Mouse (Mus musculus): ENCODE data around the gene Shisa5. TPM values are rescaled to one million over a fixed set of nuclear protein-coding genes. Genes with fewer than 3 reads are reported as not detected.

Gene Shisa5
- total and polyA plus RNA-seq, 3 experiments = 17.1 to 207 (median 50.0) TPM

DNA sequence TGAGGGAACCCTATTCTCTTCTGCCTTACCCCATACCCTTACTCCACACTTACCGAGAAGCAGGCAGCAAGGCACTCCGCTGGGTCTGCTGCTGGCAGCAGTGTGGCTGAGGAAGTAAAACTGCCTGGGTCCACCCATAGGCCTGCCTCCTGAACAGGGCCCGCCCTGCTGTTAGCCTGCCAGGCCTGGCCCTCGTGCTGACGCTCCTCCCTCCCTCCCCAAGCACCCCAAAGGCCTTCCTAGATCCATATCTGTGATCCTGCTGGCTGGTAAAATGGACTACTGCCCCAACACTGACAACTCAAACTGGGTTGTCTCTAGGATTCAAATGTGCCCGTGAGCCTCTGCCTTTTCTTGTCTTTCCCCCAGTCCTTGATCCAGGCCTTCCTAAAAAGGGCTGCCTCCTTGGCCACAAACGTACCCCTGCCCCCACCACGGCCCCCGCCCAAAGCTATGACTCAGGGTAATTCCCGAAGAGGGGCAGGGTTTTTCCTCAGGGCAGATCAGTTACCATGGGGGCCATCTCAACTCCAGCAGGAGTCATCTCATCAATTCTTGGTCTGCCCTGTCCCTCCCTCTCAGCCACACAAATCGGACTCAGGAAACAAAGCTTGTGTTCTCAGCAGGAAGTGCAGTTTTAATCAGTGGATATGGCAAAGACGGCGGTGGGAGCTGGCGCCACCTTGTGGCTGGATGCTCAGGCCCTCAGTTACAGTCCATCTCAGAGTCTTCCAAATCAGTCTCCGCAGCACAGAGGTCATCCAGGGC is 21.0 kb downstream of the Shisa5 start, which contains the start of gene Trex1:
Gene Trex1, minus strand, starts transcription at position 599 of the 768 bp plus-strand sequence.
- H3K9me3 ChIP-seq (replicated peaks) = no peaks in the 10 kb centered on the region
- peaks cover 61% of the 10 kb centered on the region for H3K4me1 ChIP-seq (ENCODE audit: insufficient read depth, low read depth, low read length)
- TF ChIP-seq CTCF (IDR thresholded peaks at IDR 0.05; ENCODE audit: low read depth, low read length) (peak; percentile 91), GATA1 (IDR thresholded peaks at IDR 0.05; ENCODE audit: borderline replicate concordance, low read length) (no peak)
- ATAC-seq (ENCODE audit: extremely low read depth, insufficient number of reproducible peaks, low FRiP score, poor library complexity, severe bottlenecking) (peak; percentile 85), DNase-seq (ENCODE audit: low spot score) (peak; percentile 84)
- peaks cover 86% of the 10 kb centered on the region for H3K36me3 ChIP-seq (replicated peaks)
- H3K4me3 ChIP-seq (ENCODE audit: low read depth, low read length) = peak within 1 kb of the TSS; percentile 69
- H3K27me3 ChIP-seq (ENCODE audit: insufficient read depth, low read length) = no peaks in the 10 kb centered on the region

DNA sequence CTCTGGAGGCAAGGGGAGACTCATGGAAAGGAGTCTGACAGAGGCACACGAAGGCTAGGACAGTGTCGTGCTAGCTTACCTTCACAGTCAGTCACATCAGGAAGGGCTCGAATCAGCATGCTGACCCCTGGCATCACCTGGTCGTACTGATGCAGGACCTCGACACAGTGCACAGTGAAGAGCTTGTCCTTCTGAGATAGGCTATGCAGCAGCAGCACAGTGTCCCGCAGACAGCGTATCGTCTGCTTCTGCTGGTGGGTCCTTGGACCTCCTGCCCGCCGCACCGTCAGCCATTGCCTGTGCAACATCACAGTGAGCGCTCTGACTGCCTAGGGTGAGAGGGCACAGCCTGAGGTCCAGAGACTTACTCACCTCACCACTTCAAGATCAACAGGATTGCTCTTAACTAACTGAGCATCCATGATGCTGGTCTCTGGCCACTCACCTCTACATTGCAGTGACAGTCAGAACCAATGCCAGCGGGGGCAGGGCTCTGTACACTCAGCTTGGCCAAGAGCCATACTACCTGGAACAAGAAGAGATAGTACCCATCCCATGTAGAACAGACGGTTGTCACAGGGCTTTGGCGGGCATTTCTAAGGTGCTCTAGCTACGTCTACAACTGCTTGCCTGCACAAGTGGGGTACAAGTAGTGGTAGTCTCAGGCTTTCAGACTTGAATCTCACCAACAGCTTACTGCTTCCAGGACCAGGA is 22.0 kb downstream of the Shisa5 start:
- Histone ChIP-seq H3K27me3 (ENCODE audit: insufficient read depth, low read length) (no peaks in the 10 kb centered on the region), H3K4me1 (ENCODE audit: insufficient read depth, low read depth, low read length) (peaks cover 51% of the 10 kb centered on the region), H3K4me3 (ENCODE audit: low read depth, low read length) (peak overlapping the region; percentile 34), H3K36me3 (replicated peaks) (peaks cover 93% of the 10 kb centered on the region), H3K9me3 (replicated peaks) (no peaks in the 10 kb centered on the region)
- ATAC-seq (ENCODE audit: extremely low read depth, insufficient number of reproducible peaks, low FRiP score, poor library complexity, severe bottlenecking) (no peak), DNase-seq (ENCODE audit: low spot score) (no peak)
- TF ChIP-seq TAL1 (conservative IDR thresholded peaks at IDR 0.05; ENCODE audit: low read depth, low read length) (no peak), POLR2AphosphoS5 (IDR thresholded peaks at IDR 0.05; ENCODE audit: insufficient replicate concordance, low read depth, low read length) (no peak), CTCF (IDR thresholded peaks at IDR 0.05; ENCODE audit: low read depth, low read length) (no peak), GATA1 (IDR thresholded peaks at IDR 0.05; ENCODE audit: borderline replicate concordance, low read length) (no peak), GATA2 (IDR thresholded peaks at IDR 0.05; ENCODE audit: borderline replicate concordance, low read depth, low read length) (no peak)

DNA sequence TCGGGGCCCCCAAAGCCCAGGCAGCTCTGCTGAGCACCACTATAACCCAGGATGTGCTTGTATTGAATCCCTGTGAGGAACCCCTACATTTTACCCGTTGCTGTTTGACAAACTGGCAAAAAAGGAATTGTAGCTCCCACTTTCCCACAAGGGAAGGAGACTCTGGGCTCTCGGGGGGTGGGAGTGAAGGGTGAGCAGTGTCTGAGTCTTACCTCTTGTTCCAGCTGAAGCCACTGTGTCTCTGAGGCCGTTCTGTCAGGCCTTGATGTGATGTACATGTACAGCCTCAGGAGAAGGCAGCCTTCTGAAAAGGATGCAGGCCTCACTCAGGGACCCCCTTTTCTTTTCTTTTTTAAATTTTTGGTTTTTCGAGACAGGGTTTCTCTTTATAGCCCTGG is 22.5 kb downstream of the Shisa5 start:
- peaks cover 93% of the 10 kb centered on the region for H3K36me3 ChIP-seq (replicated peaks)
- no peak overlapping the region for H3K4me3 ChIP-seq (ENCODE audit: low read depth, low read length)
- H3K27me3 ChIP-seq (ENCODE audit: insufficient read depth, low read length) = no peaks in the 10 kb centered on the region

DNA sequence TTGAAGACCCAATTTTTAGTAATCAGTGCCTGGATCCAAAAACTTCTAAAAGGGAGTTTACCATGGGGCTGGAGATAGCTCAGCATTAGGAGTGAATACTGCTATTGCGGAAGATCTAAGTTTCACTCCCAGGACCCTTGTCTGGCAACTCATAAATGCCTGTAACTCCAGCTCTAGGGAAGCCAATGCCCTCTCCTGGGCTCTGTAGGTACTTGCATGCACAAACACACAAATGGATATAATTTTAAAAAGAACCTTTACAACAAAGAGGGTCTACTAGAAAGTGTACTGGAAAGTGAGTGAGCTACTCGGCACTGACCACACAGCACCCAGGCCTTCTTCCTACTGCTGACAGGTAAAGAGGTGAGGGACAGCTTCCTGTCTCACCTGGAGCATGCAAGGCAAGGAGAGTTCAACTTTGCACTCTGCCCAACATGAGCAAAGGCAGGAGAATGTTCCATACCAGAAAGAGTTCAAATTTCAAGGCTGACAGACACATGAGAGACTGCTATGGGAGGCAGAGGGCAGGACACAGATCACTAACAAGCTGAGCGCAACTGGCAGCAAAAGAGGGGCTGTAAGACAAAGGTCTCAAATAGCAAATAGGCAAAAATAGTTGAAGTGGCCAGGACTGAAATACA is 29.9 kb downstream of the Shisa5 start:
- Histone ChIP-seq H3K36me3 (replicated peaks) (peaks cover 89% of the 10 kb centered on the region), H3K4me3 (ENCODE audit: low read depth, low read length) (no peak overlapping the region), H3K4me1 (ENCODE audit: insufficient read depth, low read depth, low read length) (peaks cover 28% of the 10 kb centered on the region), H3K27me3 (ENCODE audit: insufficient read depth, low read length) (no peaks in the 10 kb centered on the region), H3K9me3 (replicated peaks) (no peaks in the 10 kb centered on the region)
- no peak for TF ChIP-seq TAL1 (conservative IDR thresholded peaks at IDR 0.05; ENCODE audit: low read depth, low read length)
- TF ChIP-seq GATA1 (IDR thresholded peaks at IDR 0.05; ENCODE audit: borderline replicate concordance, low read length) = no peak
- TF ChIP-seq CTCF (IDR thresholded peaks at IDR 0.05; ENCODE audit: low read depth, low read length) = no peak
- TF ChIP-seq GATA2 (IDR thresholded peaks at IDR 0.05; ENCODE audit: borderline replicate concordance, low read depth, low read length) = no peak
- TF ChIP-seq POLR2AphosphoS5 (IDR thresholded peaks at IDR 0.05; ENCODE audit: insufficient replicate concordance, low read depth, low read length) = no peak
- ATAC-seq (ENCODE audit: extremely low read depth, insufficient number of reproducible peaks, low FRiP score, poor library complexity, severe bottlenecking) (no peak), DNase-seq (ENCODE audit: low spot score) (no peak)

More for the DNA sequence above, 22.5 kb downstream of the Shisa5 start:
- TF ChIP-seq POLR2AphosphoS5 (IDR thresholded peaks at IDR 0.05; ENCODE audit: insufficient replicate concordance, low read depth, low read length) = no peak
- no peak for TF ChIP-seq GATA2 (IDR thresholded peaks at IDR 0.05; ENCODE audit: borderline replicate concordance, low read depth, low read length)
- TF ChIP-seq CTCF (IDR thresholded peaks at IDR 0.05; ENCODE audit: low read depth, low read length) = no peak
- no peak for TF ChIP-seq TAL1 (conservative IDR thresholded peaks at IDR 0.05; ENCODE audit: low read depth, low read length)
- no peak for TF ChIP-seq GATA1 (IDR thresholded peaks at IDR 0.05; ENCODE audit: borderline replicate concordance, low read length)
- DNase-seq (ENCODE audit: low spot score) (no peak), ATAC-seq (ENCODE audit: extremely low read depth, insufficient number of reproducible peaks, low FRiP score, poor library complexity, severe bottlenecking) (no peak)
- Histone ChIP-seq H3K9me3 (replicated peaks) (no peaks in the 10 kb centered on the region), H3K4me1 (ENCODE audit: insufficient read depth, low read depth, low read length) (peaks cover 46% of the 10 kb centered on the region)

DNA sequence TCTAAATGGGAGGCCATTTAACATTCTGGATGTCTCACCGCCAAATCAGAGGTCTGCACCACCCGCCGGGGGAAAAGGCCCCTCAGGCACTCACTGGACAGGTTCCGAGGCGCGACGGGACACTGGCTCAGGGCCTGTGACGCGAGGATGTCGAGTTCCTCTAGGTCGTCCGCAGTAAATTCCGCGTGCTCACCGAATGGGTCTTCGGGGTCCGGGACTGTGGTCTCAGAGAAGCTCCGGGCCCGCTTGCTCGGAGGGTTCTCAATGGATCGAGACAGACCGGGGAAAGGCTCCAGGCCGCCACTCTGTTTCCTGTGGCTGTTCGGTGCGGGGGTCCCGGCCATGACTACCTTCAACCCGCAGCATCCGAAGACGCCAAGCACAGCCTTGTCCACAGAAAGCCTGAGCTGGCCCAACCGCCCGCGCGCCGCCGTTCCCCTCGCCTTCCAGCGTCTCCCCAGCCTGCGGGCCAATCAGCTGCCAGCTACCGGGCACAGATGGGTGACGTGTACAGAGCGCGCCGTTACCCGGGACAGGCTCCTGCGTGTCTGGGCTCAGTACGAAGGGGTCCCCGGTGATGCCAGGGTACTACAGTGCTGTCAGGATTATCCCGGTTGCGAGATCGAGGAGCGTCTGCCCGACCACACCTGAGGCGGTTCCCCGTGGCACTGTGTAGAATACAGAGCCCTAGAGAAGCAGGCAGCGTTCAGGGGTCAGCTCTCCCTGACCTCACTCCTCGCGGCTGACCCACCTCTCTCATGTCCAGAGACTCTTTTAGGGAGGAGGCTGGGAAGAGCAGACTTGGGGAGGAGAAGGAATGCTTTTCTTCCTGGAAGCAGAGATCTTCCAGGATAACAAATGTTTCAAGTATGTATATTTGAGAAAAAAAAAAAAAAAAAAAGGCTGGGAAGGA is 35.6 kb downstream of the Shisa5 start, which contains the start of gene Atrip:
Gene Atrip, minus strand, starts transcription at position 464 of the 913 bp plus-strand sequence.
- peak within 1 kb of the TSS; percentile 93 for H3K4me3 ChIP-seq (ENCODE audit: low read depth, low read length)
- H3K4me1 ChIP-seq (ENCODE audit: insufficient read depth, low read depth, low read length) = peaks cover 46% of the 10 kb centered on the region
- DNase-seq (ENCODE audit: low spot score) (peak; percentile 99), ATAC-seq (ENCODE audit: extremely low read depth, insufficient number of reproducible peaks, low FRiP score, poor library complexity, severe bottlenecking) (peak; percentile 94)
- H3K27me3 ChIP-seq (ENCODE audit: insufficient read depth, low read length) = no peaks in the 10 kb centered on the region
- no peaks in the 10 kb centered on the region for H3K9me3 ChIP-seq (replicated peaks)
- no peak for TF ChIP-seq TAL1 (conservative IDR thresholded peaks at IDR 0.05; ENCODE audit: low read depth, low read length)
- TF ChIP-seq POLR2AphosphoS5 (IDR thresholded peaks at IDR 0.05; ENCODE audit: insufficient replicate concordance, low read depth, low read length) = no peak
- TF ChIP-seq GATA2 (IDR thresholded peaks at IDR 0.05; ENCODE audit: borderline replicate concordance, low read depth, low read length) = no peak
- TF ChIP-seq CTCF (IDR thresholded peaks at IDR 0.05; ENCODE audit: low read depth, low read length) = no peak
- TF ChIP-seq GATA1 (IDR thresholded peaks at IDR 0.05; ENCODE audit: borderline replicate concordance, low read length) = no peak
- H3K36me3 ChIP-seq (replicated peaks) = peaks cover 57% of the 10 kb centered on the region

All from G1E (cell line).